Mouse (Mus musculus): Measurements from ENCODE around the gene Dgcr8.

DNA sequence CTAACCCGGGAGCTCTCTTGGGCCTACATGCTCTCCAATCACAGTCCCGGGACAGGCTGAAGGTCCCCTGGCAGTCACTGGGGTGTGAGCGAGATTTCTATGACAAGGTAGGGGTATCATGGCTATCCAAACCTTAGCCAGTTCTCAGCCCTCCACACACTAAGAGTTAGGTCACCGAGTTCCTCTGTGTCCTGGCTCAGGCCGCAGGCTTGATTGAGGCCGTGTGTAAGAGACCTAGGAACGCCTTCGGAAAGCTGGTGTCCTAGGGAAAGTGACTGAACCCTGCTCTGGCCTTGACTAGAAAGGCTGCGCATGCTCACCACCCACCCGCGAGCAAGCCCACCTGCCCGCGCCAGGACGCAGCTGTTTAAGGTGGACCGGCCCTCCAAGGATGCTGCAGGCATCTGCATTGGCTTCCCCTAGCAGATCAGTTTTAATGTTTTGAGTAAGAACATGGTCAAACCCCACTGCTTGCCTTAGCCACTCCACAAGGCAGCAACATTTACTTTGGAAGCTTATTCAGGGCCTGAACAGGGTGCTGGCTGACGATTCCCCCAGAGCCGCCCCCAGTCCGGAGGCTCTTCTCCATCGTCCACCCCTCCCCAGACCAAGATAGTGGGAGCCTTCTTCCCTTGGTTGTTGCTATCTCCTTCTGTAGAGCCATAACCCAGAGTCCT, 53.5 kb downstream of the Dgcr8 start:
- TF ChIP-seq CTCF (IDR thresholded peaks at IDR 0.05; ENCODE audit: borderline replicate concordance, insufficient read depth, low read depth, low read length): no peak
- no peak; the same call in 1 of the 2 replicates for TF ChIP-seq POLR2A (IDR thresholded peaks at IDR 0.05; ENCODE audit: borderline replicate concordance, insufficient read depth, low read length)
